Mouse (Mus musculus): ENCODE measurements around the gene Glt1d1.
A peak's percentile ranks its signal among the peaks of the same experiment; 100 is the strongest.

The Glt1d1 gene

DNA sequence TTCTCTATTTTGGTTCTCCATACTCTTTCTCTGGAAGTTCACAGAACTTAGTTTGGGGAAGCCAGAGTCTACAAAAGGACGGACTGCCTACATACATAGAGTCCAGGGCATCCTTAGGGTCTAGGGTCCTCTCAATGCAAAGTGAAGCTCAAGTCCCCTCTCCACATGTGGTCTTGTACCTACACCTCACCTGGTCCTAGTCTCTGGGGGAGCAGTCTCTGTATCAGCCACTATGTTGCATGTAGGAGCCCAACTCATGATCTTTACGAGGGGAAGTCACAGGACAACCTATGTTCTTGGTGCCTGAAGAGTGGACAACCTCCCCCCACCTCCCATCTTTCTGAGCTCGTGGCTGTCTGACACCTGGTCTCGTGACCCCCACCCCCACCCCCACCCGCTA is 391 bp upstream of the Glt1d1 start:
- no peak for DNase-seq (ENCODE audit: low spot score in 2 of 2)

DNA sequence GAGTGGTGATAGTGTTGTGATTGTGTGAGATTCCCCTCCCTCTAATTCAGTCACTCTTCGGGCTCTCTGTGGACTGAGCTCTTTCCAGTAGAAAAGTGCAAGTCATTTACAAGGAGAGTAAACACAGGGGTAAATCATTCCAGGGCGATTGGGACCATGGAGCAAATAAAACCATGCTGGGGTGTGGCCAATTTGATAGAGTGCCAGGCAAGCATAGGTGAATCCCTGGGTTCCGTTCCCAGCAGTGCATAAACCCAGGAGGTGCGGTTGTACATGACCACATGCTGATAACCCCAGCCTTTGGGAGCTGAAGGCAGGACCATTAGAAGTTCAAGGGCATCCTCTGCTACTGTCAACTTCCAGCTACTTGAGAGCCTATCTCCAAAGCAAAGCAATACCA is 1.1 kb downstream of the Glt1d1 start:
- DNase-seq (ENCODE audit: low spot score in 2 of 2): no peak

DNA sequence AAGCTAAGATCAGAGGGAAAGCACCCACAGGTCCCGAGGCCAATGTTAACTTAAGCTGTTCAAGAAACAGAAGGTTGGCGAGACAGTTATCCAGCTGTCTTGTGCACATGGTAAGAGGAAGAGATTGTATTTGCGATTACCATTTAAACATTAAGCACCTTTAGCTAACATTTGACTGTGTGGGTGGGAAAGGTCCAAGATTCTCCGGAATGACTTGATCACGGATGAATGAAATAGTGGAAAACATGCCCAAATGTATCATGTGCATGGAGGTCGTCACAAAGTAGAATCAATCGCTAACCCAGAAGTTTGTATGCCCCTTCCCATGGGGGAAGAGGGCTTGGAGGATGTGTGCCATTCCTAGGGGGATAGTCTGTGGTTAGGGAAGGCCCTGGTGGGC is 1.6 kb downstream of the Glt1d1 start:
- DNase-seq (ENCODE audit: low spot score in 2 of 2): no peak

DNA sequence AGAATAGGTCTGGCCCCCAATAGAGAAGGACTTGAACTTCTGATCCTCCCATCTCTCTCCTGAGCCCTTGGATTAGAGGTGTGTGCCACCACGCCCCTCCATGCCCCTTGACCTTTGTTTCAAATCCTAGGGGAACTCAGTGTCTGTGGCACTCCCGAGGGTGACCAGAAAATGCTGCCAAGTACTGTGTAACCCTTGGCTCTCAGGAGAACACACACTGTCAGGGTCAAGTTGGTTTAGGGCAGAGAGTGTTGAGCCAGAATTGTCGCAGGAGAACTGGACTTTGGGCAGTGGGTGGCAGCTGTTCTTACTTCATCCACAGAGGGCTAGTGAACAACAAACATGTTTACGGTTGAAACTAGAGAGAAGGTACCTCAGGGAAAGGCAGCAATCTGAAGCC is 5.6 kb downstream of the Glt1d1 start:
- no peak for DNase-seq (ENCODE audit: low spot score in 2 of 2)

DNA sequence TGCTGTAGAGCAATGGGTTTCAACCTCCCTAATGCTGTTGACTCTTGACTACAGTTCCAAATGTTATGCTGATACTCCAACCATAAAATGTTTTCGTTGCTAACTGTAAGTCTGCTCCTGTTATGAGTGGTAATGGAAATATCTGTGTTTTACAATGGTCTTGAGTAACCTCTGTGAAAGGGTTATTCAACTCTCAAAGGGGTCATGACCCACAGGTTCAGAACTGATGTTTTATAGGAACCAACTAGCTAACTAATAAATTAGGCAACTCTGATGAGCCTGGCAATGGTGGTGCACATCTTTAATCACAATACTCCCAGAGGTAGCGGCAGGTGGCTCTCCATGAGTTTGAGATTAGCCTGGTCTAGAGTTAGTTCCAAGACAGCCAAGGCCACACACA is 6.1 kb downstream of the Glt1d1 start:
- no peak for DNase-seq (ENCODE audit: low spot score in 2 of 2)

DNA sequence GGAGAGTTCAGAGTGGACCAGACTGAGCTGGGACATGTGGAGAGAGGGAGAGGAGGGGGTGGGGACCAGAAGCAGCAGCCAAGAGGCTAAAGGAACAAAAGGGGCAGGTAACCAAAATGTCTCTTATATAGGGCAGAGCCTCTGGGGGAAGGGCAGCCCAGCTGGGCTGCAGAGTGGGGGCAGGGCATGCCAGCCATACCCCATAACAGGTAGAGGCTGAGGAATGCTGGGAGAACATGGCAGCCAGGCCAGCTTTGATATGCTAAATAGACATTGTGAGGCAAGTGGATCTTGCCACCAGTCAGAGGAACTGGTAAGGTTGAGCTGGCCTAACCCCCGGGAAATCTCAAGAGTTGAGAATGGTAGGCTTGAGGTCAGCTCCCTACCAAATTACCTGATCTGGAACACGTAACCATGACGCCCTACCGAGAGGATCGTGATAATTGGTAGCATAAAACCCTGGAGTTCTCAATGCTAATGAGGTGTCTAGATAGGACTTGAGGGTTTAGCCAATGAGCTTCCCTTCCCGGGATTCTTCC is 7.1 kb downstream of the Glt1d1 start:
- no peak for DNase-seq (ENCODE audit: low spot score in 2 of 2)

DNA sequence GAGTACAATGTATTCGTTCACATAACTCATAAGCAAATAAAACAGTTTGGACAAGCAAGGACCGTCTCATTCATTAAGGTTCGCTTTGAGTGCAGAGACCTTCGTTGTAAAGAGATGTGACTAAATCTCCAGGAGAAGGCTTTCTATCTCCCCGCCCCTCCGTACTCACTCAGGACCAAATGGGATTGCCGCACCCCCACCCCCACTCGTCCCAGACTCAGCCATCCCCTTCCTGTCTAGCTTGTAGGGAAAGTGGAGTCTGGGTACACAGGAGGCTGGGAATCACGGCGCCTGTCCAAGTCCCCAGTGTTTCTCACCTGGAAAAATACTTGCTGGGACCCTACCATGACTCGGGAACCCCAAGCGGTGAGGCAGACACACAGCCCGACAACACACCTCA is 7.6 kb downstream of the Glt1d1 start:
- no peak for DNase-seq (ENCODE audit: low spot score in 2 of 2)

DNA sequence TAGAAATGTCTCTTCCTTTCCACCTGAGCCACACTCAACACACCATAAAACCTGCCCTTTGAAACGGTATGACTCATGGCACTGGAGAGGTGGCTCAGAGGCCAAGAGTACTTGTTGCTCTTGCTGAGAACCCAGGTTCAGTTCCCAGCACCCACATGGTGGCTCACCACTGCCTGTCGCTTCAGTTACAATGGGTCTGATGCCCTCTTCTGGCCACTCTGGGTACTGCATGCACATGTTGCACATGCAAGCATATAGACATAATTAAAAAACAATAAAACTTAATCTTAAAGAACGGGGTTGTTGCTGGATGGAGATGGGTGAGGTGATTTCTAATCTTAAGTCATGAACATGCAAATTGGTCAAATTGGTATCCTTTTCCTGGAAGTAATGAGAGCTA is 8.3 kb downstream of the Glt1d1 start:
- no peak for DNase-seq (ENCODE audit: low spot score in 2 of 2)

DNA sequence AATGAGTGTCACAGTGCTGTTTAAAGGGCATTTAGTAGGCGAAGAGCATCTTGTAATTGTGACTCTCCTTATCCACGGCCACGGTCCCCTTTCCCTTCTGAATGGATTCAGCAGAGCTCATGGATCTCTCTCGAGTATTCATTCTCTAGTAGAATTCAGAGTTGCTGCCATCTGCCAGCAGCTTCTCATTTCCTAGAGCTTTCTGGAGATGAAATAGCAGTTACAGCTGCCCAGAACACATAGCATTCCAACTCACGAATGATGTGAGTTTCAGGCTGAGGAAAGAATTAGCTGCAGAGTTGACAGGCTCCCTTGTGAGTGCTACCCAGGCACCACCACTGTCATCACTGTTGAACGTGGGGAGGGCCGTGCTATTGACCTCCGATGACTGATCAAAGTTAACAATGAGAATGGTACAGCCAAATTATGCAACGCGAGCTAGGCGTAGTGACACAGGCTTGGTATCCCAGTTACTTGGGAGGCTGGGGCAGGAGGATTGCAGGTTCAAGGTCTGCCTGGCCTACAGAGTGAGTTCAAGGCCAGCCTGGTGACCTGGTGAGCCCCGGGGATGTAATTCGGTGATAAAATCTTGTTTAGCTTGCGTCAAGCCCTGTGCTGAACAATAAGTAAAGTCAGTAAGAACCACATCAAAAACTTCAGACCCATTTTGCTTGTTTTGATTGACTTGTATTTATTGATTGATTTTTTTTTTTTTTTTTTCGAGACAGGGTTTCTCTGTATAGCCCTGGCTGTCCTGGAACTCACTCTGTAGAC is 9.3 kb downstream of the Glt1d1 start:
- DNase-seq (ENCODE audit: low spot score in 2 of 2): no peak

DNA sequence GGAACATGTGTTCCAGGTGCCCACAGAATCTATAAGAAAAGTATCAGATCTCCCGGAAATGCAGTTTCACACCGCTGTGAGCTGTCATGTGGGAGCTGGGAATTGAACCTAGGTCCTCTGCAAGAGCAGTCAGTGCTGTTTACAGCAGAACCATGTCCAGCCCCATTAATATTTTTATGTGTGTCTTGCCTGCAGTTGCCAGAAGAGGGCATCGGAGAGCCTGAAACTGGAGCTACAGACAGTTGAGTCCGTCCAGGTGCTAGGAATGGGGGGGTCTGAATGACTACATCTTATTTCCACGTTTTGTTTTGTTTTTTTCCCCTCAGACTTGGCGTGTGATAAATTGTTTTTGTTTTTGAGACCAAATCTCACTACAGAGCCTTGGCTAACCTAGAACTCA is 16.0 kb downstream of the Glt1d1 start:
- peak; percentile 57 to 65 for DNase-seq (ENCODE audit: low spot score in 2 of 2)

DNA sequence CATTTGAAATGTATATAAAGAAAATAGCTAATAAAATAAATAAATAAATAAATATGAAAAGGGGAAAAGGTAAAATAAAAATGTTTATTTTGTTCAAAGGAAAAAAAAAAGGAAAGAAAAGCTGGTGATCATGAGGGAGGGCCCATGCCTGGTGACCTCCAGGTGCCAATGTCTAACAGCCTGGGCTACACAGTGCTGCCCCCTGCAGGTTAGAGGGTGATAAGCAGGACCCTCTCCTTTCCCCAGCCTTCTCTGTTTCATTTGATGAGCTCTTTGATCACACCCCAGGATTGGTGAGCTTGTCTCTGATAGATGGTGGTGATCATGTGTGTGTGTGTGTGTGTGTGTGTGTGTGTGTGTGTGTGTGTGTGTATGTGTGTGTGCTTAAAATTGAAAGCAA is 17.0 kb downstream of the Glt1d1 start:
- peak in 1 of 2 experiments; percentile 8 for DNase-seq (ENCODE audit: low spot score in 2 of 2)

DNA sequence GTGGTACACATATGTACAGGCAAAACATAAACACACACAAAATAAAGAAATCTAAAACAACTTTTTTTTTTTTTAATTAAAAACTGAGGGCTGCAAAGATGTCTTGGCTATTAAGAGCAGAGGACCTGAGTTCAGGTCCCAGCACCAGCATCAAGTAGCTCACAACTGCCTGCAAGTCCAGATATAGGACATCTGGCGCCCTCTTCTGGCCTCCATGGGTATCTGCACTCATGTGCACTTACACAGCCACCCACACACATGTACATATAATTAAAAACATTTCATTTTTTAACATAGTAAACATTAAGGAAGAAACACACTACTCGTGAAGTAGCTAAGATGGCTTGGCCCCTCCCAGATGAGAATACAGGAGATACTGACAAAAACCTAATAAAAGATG is 26.2 kb downstream of the Glt1d1 start:
- no peak for DNase-seq (ENCODE audit: low spot score in 2 of 2)

DNA sequence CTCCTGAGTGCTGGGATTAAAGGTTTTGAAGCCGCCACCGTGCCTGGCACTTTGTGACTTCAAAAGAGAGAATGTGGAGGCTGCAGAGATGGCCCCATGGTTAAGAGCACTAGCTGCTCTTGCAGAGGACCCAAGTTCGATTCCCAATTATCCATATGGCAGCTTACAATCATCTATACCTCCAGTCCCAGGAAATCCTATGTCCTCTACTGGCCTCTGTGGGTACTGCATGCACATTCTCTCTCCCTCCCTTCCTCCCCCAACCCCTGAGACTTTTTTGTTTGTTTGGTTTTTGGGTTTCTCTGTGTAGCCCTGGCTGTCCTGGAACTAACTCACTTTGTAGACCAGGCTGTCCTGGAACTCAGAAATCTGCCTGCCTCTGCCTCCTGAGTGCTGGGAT is 27.2 kb downstream of the Glt1d1 start:
- no peak for DNase-seq (ENCODE audit: low spot score in 2 of 2)

DNA sequence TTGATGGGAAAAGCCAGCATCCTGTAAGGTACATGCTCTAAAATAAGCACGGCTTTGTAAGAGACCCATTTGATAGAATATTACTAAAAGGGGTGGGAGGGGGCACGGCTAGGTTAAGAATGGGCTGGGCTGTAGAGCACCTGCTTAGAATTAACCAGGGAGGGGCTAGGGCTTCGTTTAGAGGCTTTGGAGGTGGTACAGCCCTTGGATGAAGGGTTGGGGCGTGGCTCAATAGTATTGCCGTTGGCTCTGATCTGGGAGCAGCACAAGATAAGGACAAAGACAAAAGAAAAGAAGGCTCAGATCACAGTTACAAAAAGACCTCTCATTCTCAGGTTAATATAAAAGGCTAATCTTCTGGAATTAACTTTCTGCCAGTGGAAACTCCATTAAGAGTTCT is 28.2 kb downstream of the Glt1d1 start:
- DNase-seq (ENCODE audit: low spot score in 2 of 2): no peak

DNA sequence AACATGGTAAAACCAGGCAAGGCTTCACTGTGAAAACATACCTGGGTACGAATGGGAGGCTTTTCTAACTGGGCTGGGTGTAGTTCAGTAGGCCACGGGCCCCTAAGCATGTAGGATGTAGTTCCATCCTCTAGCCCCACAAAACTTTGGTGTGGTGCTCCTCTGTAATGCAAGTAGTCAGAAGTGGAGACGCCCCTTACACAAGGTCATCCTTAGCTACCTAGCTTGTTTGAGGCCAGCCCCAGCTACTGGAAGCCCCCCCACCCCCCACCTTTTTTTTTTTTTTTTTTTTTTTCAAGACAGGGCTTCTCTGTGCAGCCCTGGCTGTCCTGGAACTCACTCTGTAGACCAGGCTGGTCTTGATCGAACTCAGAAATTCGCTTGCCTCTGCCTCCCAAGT is 28.9 kb downstream of the Glt1d1 start:
- DNase-seq (ENCODE audit: low spot score in 2 of 2): no peak

DNA sequence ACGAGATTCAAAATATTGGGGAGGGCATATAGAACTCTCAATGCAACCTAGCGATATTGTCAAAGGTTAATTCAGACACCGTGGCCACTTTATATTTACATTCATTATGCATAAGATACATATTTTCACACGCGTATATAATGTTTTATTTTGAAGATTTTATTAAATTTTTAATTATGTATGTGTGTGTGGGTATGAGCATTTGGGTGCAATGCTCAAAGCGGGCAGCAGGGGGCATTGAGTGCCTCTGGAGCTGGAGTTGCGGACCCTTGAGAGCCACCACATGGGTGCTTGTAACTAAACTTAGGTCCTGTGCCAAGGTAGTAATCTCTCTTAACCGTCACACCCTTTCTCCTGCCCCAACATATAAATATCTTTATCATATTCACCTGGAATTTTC is 41.9 kb downstream of the Glt1d1 start:
- no peak for DNase-seq (ENCODE audit: low spot score in 2 of 2)

DNA sequence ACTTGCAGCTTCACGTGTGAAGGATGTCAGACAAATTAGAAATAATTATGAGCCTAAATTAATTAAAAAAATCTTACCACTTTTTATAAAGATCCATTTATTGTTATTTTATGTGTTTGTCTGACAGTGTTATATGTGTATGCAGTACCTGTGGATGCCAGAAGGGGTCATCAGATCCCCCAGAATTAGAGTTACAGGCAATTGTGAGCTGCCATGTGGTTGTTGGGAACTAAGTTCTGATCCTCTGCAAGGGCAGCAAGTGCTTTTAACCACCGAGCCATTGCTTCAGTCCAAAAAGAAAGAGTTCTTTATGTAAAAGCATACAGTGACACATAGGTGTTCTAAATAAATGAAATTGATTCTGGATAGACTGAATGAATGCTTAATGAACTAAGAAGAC is 45.5 kb downstream of the Glt1d1 start:
- no peak for DNase-seq (ENCODE audit: low spot score in 2 of 2)

DNA sequence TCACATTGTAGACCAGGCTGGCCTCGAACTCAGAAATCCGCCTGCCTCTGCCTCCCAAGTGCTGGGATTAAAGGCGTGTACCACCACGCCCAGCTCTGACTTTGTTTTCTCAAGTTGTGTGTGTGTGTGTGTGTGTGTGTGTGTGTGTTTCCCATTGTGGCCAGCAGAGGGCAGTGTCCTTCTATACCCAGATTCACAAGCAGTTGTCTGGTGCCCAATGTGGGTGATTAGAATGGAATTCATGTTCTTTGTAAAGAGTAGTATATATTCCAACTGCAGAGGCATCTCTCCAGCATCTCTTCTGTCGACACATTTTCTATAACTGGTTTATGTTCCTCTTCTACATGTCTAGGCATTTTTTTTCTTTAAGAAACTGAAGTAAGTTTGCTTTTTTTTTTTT is 46.4 kb downstream of the Glt1d1 start:
- no peak for DNase-seq (ENCODE audit: low spot score in 2 of 2)

DNA sequence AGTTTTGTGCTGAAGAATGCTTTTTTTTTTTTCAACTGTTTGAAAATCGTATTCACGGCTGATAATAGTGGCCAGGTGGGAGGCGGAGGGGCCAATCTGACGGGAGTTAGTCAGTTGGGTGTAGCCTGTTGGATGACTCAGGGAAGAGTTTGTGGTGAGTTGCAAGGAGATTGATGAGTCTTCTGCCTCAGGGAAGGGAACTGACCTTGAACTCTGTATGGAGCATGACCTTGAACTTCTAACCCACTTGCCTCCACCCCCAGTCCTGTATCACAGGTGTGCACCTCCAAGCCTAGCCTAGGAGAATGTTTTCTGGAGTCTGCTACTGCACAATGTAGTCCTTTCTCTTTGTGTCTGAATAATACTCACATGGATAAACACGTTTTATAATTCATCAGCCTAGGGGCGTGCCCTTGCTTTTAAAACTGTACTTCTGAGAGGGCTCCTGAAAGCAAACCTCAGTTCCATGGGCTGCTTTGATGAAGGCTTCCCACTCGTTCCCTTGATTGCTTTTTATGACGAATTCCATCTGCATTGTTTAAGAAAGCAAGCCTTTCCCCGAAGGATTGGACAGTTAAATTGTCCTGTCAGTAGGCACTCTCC is 56.6 kb downstream of the Glt1d1 start:
- no peak for DNase-seq (ENCODE audit: low spot score in 2 of 2)

DNA sequence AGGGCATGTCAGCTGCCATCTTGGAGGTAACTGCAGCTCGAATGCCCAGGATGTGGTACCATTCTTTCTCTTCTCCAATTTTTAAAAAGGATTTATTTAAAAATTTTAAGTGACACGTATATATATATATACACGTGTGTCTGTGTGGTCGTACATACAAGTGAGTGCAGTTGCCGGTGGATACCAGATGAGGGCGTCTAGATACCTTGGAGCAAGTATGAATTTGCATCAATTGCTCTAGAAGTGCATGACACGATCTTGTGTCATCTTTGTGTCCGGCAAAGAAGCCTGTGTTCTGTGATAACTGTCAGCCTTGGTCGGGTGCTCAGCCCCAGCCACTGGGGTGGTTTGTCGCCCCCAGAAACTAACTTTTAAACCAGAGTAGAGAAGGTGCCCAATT is 59.0 kb downstream of the Glt1d1 start:
- no peak for DNase-seq (ENCODE audit: low spot score in 2 of 2)

DNA sequence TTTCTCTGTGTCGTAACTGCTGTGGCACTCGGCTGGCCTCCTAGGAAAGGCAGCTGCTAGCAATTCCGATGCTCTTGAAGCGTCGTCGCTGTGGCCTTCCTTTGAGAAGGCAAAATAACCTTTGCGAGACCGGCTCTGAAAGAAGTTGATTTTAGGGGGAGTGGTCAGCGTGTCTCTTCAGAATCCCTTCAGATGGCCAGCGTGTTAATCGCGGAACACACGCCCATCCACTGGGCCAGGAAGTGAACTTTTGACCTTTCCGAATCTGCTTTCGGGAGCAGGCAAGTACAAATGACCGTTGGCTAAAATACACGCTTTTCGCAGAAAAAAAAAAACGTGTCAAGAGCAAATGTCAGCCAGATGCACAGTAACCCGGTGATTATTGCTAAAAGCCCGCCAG is 59.5 kb downstream of the Glt1d1 start:
- no peak for DNase-seq (ENCODE audit: low spot score in 2 of 2)

DNA sequence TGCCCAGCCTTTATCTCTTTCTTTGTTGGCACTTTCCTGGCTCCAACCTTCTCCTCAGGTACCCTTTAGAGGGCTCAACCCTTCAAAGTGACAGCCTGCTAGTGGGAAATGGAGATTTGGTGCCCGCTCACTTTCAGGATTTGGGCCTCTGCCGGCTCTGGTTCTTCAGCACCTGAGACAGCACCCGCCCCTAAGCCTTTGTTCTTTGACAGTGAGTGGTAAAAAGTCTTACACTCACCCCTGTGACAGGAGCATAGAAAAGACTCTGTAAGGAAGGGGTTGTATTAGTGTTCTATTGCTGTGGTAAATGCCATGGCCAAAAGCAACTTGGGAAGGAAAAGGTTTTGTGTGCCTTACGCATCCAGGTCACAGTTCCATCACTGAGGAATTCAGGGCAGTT is 63.8 kb downstream of the Glt1d1 start:
- no peak for DNase-seq (ENCODE audit: low spot score in 2 of 2)

DNA sequence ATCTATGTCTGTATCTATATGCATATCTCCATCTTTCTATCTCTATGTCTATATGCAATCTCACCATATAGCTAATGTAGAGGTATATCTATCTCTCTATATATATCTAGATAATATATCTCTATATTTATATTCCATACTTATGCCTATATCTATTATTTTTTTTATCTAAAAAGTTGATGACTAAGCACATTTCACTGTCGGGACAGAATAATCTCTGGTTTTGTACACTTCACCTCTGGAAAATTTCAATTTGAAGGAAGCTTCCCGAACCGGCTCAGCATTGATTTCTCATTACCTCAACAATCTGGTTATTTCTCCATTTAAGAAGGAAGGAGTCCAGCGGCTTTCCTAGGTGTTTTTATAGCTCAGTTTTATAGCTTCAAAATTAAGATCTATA is 64.5 kb downstream of the Glt1d1 start:
- DNase-seq (ENCODE audit: low spot score in 2 of 2): no peak

DNA sequence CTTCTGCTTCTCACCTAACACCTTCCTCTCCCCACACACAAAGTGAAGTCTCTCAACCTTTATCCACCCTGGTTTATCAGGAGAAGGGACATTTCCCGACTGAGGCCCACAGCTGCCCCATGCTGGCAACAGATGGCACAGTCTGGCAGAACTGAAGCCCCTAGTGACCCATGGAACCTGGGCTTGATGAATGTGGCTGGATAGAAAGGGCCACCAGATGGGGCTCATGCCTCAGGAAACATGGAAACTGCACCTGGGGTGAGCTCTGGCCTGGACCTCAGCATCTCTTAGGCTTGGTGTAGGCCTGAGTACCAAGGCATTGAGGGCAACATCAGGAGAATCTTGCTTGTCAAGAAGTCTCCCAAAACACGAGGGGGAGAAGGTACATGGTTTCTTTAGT is 66.5 kb downstream of the Glt1d1 start:
- no peak for DNase-seq (ENCODE audit: low spot score in 2 of 2)

All from right cerebral cortex, adult 2 months (tissue).